Mouse (Mus musculus): ENCODE data around the gene Fmnl2. TPM values are rescaled to one million over a fixed set of nuclear protein-coding genes. Genes with fewer than 3 reads are reported as not detected.
A peak's percentile ranks its signal among the peaks of the same experiment; 100 is the strongest.

Gene Fmnl2
- polyA plus RNA-seq, 1 experiment from 2014 or later: 17.2 TPM

- Histone ChIP-seq H3K4me1 (ENCODE audit: control insufficient read depth, insufficient read depth, low read length) (peaks cover 14% of the 10 kb centered on the region), H3K4me2 (ENCODE audit: low read length) (no peak overlapping the region), H3K27me3 (ENCODE audit: control insufficient read depth, insufficient read depth, low read length) (no peaks in the 10 kb centered on the region), H3K36me3 (ENCODE audit: control insufficient read depth, insufficient read depth, low read length) (no peaks in the 10 kb centered on the region), H3K9me3 (ENCODE audit: control insufficient read depth, low read length) (no peaks in the 10 kb centered on the region), H3K4me3 (replicated peaks; ENCODE audit: low read depth, low read length) (no peak overlapping the region), H3K27ac (replicated peaks; ENCODE audit: low read depth, low read length) (no peak overlapping the region), H3K9ac (replicated peaks; ENCODE audit: low read length) (no peak overlapping the region)
- DNase-seq: peak; percentile 44
- ATAC-seq (ENCODE audit: low FRiP score, low TSS enrichment): no peak
- 89% methylated on average over 5 of the region's 5 CpGs for WGBS
Measured at GRCm38 (mm10) chr2:52930106-52930868, 72.6 kb downstream of the Fmnl2 start.

GRCm38 (mm10) chr2:52931315-52931714 lies 73.7 kb downstream of the Fmnl2 start:
- Histone ChIP-seq H3K4me3 (replicated peaks; ENCODE audit: low read depth, low read length) (no peak overlapping the region), H3K27me3 (ENCODE audit: control insufficient read depth, insufficient read depth, low read length) (no peaks in the 10 kb centered on the region), H3K27ac (replicated peaks; ENCODE audit: low read depth, low read length) (no peak overlapping the region), H3K9me3 (ENCODE audit: control insufficient read depth, low read length) (no peaks in the 10 kb centered on the region), H3K9ac (replicated peaks; ENCODE audit: low read length) (no peak overlapping the region), H3K36me3 (ENCODE audit: control insufficient read depth, insufficient read depth, low read length) (no peaks in the 10 kb centered on the region), H3K4me2 (ENCODE audit: low read length) (no peak overlapping the region), H3K4me1 (ENCODE audit: control insufficient read depth, insufficient read depth, low read length) (peaks cover 14% of the 10 kb centered on the region)
- DNase-seq (no peak), ATAC-seq (ENCODE audit: low FRiP score, low TSS enrichment) (no peak)
- WGBS: 93% methylated on average over 2 of the region's 2 CpGs

GRCm38 (mm10) chr2:52935906-52936305 lies 78.2 kb downstream of the Fmnl2 start:
- WGBS: 90% methylated on average over 6 of the region's 6 CpGs
- Histone ChIP-seq H3K9ac (replicated peaks; ENCODE audit: low read length) (no peak overlapping the region), H3K4me2 (ENCODE audit: low read length) (no peak overlapping the region), H3K9me3 (ENCODE audit: control insufficient read depth, low read length) (no peaks in the 10 kb centered on the region), H3K27me3 (ENCODE audit: control insufficient read depth, insufficient read depth, low read length) (no peaks in the 10 kb centered on the region), H3K4me3 (replicated peaks; ENCODE audit: low read depth, low read length) (no peak overlapping the region), H3K27ac (replicated peaks; ENCODE audit: low read depth, low read length) (no peak overlapping the region), H3K4me1 (ENCODE audit: control insufficient read depth, insufficient read depth, low read length) (no peaks in the 10 kb centered on the region), H3K36me3 (ENCODE audit: control insufficient read depth, insufficient read depth, low read length) (no peaks in the 10 kb centered on the region)
- DNase-seq (no peak), ATAC-seq (ENCODE audit: low FRiP score, low TSS enrichment) (no peak)

GRCm38 (mm10) chr2:52938351-52939074 lies 80.9 kb downstream of the Fmnl2 start:
- H3K4me1 ChIP-seq (ENCODE audit: control insufficient read depth, insufficient read depth, low read length): no peaks in the 10 kb centered on the region
- H3K27me3 ChIP-seq (ENCODE audit: control insufficient read depth, insufficient read depth, low read length): no peaks in the 10 kb centered on the region
- no peak overlapping the region for H3K4me3 ChIP-seq (replicated peaks; ENCODE audit: low read depth, low read length)
- no peaks in the 10 kb centered on the region for H3K9me3 ChIP-seq (ENCODE audit: control insufficient read depth, low read length)
- no peak overlapping the region for H3K4me2 ChIP-seq (ENCODE audit: low read length)
- ATAC-seq (ENCODE audit: low FRiP score, low TSS enrichment) (no peak), DNase-seq (no peak)
- H3K36me3 ChIP-seq (ENCODE audit: control insufficient read depth, insufficient read depth, low read length): no peaks in the 10 kb centered on the region
- no peak overlapping the region for H3K9ac ChIP-seq (replicated peaks; ENCODE audit: low read length)
- H3K27ac ChIP-seq (replicated peaks; ENCODE audit: low read depth, low read length): no peak overlapping the region
- WGBS: 57% methylated on average over 6 of the region's 6 CpGs

GRCm38 (mm10) chr2:52943644-52944423 lies 86.2 kb downstream of the Fmnl2 start:
- WGBS: 76% methylated on average over 9 of the region's 9 CpGs
- Histone ChIP-seq H3K27me3 (ENCODE audit: control insufficient read depth, insufficient read depth, low read length) (no peaks in the 10 kb centered on the region), H3K9me3 (ENCODE audit: control insufficient read depth, low read length) (no peaks in the 10 kb centered on the region), H3K36me3 (ENCODE audit: control insufficient read depth, insufficient read depth, low read length) (no peaks in the 10 kb centered on the region), H3K4me1 (ENCODE audit: control insufficient read depth, insufficient read depth, low read length) (peaks cover 14% of the 10 kb centered on the region), H3K9ac (replicated peaks; ENCODE audit: low read length) (no peak overlapping the region), H3K4me3 (replicated peaks; ENCODE audit: low read depth, low read length) (no peak overlapping the region), H3K4me2 (ENCODE audit: low read length) (no peak overlapping the region), H3K27ac (replicated peaks; ENCODE audit: low read depth, low read length) (no peak overlapping the region)
- no peak for ATAC-seq (ENCODE audit: low FRiP score, low TSS enrichment)
- no peak for DNase-seq

GRCm38 (mm10) chr2:52944594-52944993 lies 86.9 kb downstream of the Fmnl2 start:
- Histone ChIP-seq H3K4me1 (ENCODE audit: control insufficient read depth, insufficient read depth, low read length) (peaks cover 14% of the 10 kb centered on the region), H3K4me2 (ENCODE audit: low read length) (no peak overlapping the region), H3K27ac (replicated peaks; ENCODE audit: low read depth, low read length) (no peak overlapping the region), H3K27me3 (ENCODE audit: control insufficient read depth, insufficient read depth, low read length) (no peaks in the 10 kb centered on the region), H3K4me3 (replicated peaks; ENCODE audit: low read depth, low read length) (no peak overlapping the region), H3K9ac (replicated peaks; ENCODE audit: low read length) (no peak overlapping the region), H3K9me3 (ENCODE audit: control insufficient read depth, low read length) (no peaks in the 10 kb centered on the region), H3K36me3 (ENCODE audit: control insufficient read depth, insufficient read depth, low read length) (no peaks in the 10 kb centered on the region)
- 91% methylated on average over 5 of the region's 5 CpGs for WGBS
- DNase-seq (no peak), ATAC-seq (ENCODE audit: low FRiP score, low TSS enrichment) (no peak)

GRCm38 (mm10) chr2:52946074-52946473 lies 88.4 kb downstream of the Fmnl2 start:
- Histone ChIP-seq H3K27ac (replicated peaks; ENCODE audit: low read depth, low read length) (peak overlapping the region; percentile 69), H3K27me3 (ENCODE audit: control insufficient read depth, insufficient read depth, low read length) (no peaks in the 10 kb centered on the region), H3K4me2 (ENCODE audit: low read length) (no peak overlapping the region), H3K9ac (replicated peaks; ENCODE audit: low read length) (no peak overlapping the region), H3K36me3 (ENCODE audit: control insufficient read depth, insufficient read depth, low read length) (no peaks in the 10 kb centered on the region), H3K9me3 (ENCODE audit: control insufficient read depth, low read length) (no peaks in the 10 kb centered on the region), H3K4me1 (ENCODE audit: control insufficient read depth, insufficient read depth, low read length) (peaks cover 14% of the 10 kb centered on the region), H3K4me3 (replicated peaks; ENCODE audit: low read depth, low read length) (no peak overlapping the region)
- ATAC-seq (ENCODE audit: low FRiP score, low TSS enrichment) (peak; percentile 59; the same call in 1 of the 2 replicates), DNase-seq (peak; percentile 24)
- 33% methylated on average over 2 of the region's 2 CpGs for WGBS

GRCm38 (mm10) chr2:52946524-52947186 lies 89.0 kb downstream of the Fmnl2 start:
- 20% methylated on average over 11 of the region's 11 CpGs for WGBS
- DNase-seq: peak; percentile 61
- Histone ChIP-seq H3K9me3 (ENCODE audit: control insufficient read depth, low read length) (no peaks in the 10 kb centered on the region), H3K9ac (replicated peaks; ENCODE audit: low read length) (no peak overlapping the region), H3K4me2 (ENCODE audit: low read length) (no peak overlapping the region), H3K27ac (replicated peaks; ENCODE audit: low read depth, low read length) (peak overlapping the region; percentile 69), H3K4me3 (replicated peaks; ENCODE audit: low read depth, low read length) (no peak overlapping the region), H3K4me1 (ENCODE audit: control insufficient read depth, insufficient read depth, low read length) (peaks cover 14% of the 10 kb centered on the region), H3K36me3 (ENCODE audit: control insufficient read depth, insufficient read depth, low read length) (no peaks in the 10 kb centered on the region), H3K27me3 (ENCODE audit: control insufficient read depth, insufficient read depth, low read length) (no peaks in the 10 kb centered on the region)
- peak; percentile 62; the same call in 1 of the 2 replicates for ATAC-seq (ENCODE audit: low FRiP score, low TSS enrichment)
